Mouse (Mus musculus) embryo, embryonic 10.5 days (tissue): ENCODE data around the gene Eri2.

Experiments
- DNase-seq: peaks from one replicate; pipeline ENCODE4 v3.0.0-alpha.2; 2015; ENCODE audit warnings: low spot score

The Eri2 gene

DNA sequence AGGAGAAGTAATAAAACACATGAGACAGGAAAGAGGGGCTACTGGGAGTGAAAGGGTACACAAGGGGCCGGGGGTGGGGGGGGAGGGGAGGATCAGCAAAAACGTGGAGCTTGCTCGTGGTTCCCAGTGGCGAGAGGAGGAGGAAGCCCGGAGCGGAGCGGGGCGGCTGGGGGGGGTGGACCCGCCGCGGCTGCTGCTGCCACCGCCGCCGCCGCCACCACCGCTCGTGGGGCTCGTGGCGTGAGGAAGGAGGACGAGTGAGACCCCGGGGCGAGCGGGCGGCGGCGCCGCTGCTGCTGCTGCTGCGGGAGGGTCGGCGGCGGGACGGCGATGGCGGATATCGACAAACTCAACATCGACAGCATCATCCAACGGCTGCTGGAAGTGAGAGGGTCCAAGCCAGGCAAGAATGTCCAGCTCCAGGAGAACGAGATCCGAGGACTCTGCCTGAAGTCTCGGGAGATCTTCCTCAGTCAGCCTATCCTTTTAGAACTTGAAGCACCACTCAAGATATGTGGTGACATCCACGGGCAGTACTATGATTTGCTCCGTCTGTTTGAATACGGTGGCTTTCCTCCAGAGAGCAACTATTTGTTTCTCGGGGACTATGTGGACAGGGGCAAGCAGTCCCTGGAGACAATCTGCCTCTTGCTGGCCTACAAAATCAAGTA is 53.9 kb downstream of the Eri2 start:
- peak; percentile 14 for DNase-seq

DNA sequence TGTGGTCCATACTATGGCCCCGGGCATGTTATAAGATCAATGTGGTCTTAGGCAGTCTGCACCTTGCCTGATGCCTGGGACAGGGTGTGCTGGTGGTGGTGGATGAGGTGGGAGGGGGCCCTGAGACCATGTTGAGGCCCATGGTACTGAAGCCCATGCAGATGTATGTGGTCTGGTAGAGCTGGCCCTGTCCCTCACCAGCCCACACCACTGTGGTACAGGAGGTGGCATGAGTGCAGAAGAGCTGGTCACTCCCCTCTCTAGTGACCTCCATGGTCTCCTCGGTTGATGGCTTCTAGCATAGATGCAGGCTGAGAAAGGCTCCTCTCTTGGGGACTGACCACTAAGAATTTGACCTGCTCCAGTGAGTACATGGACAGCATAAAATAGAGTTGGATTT is 55.0 kb downstream of the Eri2 start:
- no peak for DNase-seq

DNA sequence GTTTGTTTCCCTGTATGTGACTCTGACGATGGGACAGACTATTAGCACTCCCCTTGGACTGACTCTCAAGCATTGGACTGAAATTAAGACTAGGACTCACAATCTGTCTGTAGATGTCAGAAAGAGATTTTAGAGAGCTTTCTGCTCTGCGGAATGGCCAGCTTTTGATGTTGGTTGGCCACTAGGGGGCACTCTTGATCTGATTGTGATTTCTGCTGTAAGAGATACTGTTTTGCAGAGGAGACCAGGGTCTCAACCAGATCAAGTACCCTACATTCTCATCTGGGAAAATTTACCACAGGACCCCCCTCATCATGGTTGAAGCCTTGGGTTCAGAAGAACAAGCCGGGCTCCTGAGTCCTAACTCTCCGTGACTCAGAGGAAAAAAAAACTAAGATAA is 62.6 kb downstream of the Eri2 start:
- DNase-seq: peak; percentile 17

DNA sequence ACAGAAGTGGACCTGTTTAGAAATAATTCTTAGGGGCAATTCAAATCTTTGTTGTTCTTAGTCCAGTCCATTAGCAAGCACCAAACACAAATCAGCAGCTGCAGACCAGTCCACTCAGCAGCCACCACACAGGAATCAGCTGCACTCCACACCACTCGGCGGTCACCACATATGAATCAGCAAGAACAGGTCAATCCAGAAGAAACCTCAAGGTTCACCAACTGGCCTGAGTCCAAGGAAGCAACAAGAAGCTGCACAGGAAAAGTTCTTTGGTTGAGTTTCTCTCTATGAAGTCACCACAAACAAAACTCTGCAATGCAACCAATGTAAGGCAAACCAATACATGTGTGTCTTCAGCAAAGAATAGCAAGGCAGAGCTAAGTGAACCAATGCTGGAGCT is 66.2 kb downstream of the Eri2 start:
- DNase-seq: no peak

DNA sequence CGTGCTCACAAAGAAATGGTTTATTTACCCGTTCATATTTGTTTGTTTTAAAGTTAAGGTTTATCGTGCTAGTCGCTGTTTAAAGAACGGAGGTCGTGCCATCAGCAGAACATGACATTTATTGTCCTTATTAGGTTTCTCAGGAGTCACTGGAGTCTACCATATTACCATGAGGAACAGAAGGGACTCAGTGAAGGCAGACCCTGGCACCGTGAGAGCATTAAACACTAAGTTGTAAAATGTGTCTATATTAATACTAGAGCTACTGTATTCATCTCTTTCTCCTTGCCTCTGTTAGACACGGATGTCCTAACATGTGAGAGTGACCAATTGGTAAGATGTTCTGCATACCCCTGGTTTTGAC is 72.9 kb downstream of the Eri2 start:
- no peak for DNase-seq

- DNase-seq: peak; percentile 94
Measured at GRCm38 (mm10) chr7:119720253-119720946, 73.5 kb downstream of the Eri2 start, which contains the start of gene Thumpd1. Gene Thumpd1 (minus strand): TSS chr7:119720798.
